ENCODE assay signal across 9 mouse cellular contexts in genomic region chr9:61214943-61215342, GRCm38 (mm10).
DNase-seq lines count a peak whose midpoint lies in the region; ATAC-seq and TF ChIP-seq lines count a peak whose summit lies in the region.
"Had no signal": no experiment of that assay in that cellular context is flagged by ENCODE, and none has a peak within 500 bp of the region (broad histone marks: within the 10 kb centered on the region; RNA-seq: fewer than 3 reads in every experiment).

No protein-coding gene starts in this region.

- peaks cover 76% of the 10 kb centered on the region for H3K27me3 ChIP-seq in forebrain, embryonic 10.5 days (ENCODE audit: poor library complexity, severe bottlenecking)
- H3K27me3 ChIP-seq in forebrain, embryonic 11.5 days (ENCODE audit: control insufficient read depth, insufficient read depth, low read length), result no peaks in the 10 kb centered on the region
- no peaks in the 10 kb centered on the region for H3K27me3 ChIP-seq in limb, embryonic 14.5 days (ENCODE audit: control insufficient read depth, insufficient read depth, low read length)

- intact Hi-C loops in heart, postnatal 10 days (cut with DNase I), result loop anchor here (5.0 kb wide), 4 partner anchors 42 to 157 kb away; partner anchors contain the start of gene Tle3
- intact Hi-C loops in left cerebral cortex, postnatal 36 days (cut with DNase I), result loop anchor here (5.0 kb wide), 1 partner anchor 157 kb away; the partner anchor contains the start of gene Tle3

- no peak for TF ChIP-seq POLR2A in limb, embryonic 14.5 days (IDR thresholded peaks at IDR 0.05; ENCODE audit: borderline replicate concordance, extremely low read depth, insufficient read depth, insufficient read length)

- no peak overlapping the region for H3K4me2 ChIP-seq in forebrain, embryonic 11.5 days (ENCODE audit: low read depth, low read length, severe bottlenecking)
- H3K4me2 ChIP-seq in limb, embryonic 14.5 days (replicated peaks; ENCODE audit: low read depth, low read length, severe bottlenecking), result no peak overlapping the region

- no peak overlapping the region for H3K4me3 ChIP-seq in forebrain, embryonic 10.5 days
- no peak overlapping the region for H3K4me3 ChIP-seq in forebrain, embryonic 11.5 days (ENCODE audit: low read depth, low read length)
- H3K4me3 ChIP-seq in limb, embryonic 14.5 days (replicated peaks; ENCODE audit: low read length), result no peak overlapping the region
- H3K4me3 ChIP-seq: megakaryocyte, embryonic 14.5 days had no signal

- 72% methylated on average over 6 of the region's 6 CpGs for WGBS in forebrain, embryonic 10.5 days
- 76% methylated on average over 6 of the region's 6 CpGs for WGBS in forebrain, embryonic 11.5 days
- WGBS in limb, embryonic 14.5 days, result 27% methylated on average over 6 of the region's 6 CpGs

- no peak for DNase-seq in forebrain, embryonic 10.5 days (ENCODE audit: extremely low spot score, low spot score)
- no peak for DNase-seq in forebrain, embryonic 11.5 days (ENCODE audit: low spot score)
- DNase-seq in CD4-positive helper T cell, adult 2 months (ENCODE audit: low read depth, low spot score), result peak; percentile 46
- peak; percentile 60 to 64 for DNase-seq in heart, postnatal 10 days
- DNase-seq in limb, embryonic 14.5 days (ENCODE audit: low spot score), result peak; percentile 31
- DNase-seq in ovary, postnatal 36 days (ENCODE audit: low spot score), result no peak
- DNase-seq in left cerebral cortex, postnatal 36 days (ENCODE audit: low spot score in 2 of 2), result no peak

- ATAC-seq in forebrain, embryonic 11.5 days (replicated peaks; ENCODE audit: low FRiP score), result no peak
- no peak for ATAC-seq in limb, embryonic 14.5 days (ENCODE audit: low FRiP score, low read depth)
- no peak for ATAC-seq in activated CD4-positive, CD25-positive, alpha-beta regulatory T cell, adult 4 months

- peaks cover 28% of the 10 kb centered on the region for H3K4me1 ChIP-seq in forebrain, embryonic 10.5 days
- H3K4me1 ChIP-seq in forebrain, embryonic 11.5 days (replicated peaks; ENCODE audit: control insufficient read depth, insufficient read depth, low read length), result peaks cover 4% of the 10 kb centered on the region; the same call in 1 of the 2 replicates
- peaks cover 15% of the 10 kb centered on the region for H3K4me1 ChIP-seq in limb, embryonic 14.5 days (ENCODE audit: control insufficient read depth, insufficient read depth, low read length)
- H3K4me1 ChIP-seq: megakaryocyte, embryonic 14.5 days had no signal

- no peaks in the 10 kb centered on the region for H3K9me3 ChIP-seq in forebrain, embryonic 10.5 days
- no peaks in the 10 kb centered on the region for H3K9me3 ChIP-seq in forebrain, embryonic 11.5 days (ENCODE audit: control insufficient read depth, low read length)
- no peaks in the 10 kb centered on the region for H3K9me3 ChIP-seq in limb, embryonic 14.5 days (ENCODE audit: control insufficient read depth, low read length)
- H3K9me3 ChIP-seq: megakaryocyte, embryonic 14.5 days had no signal

- no peak overlapping the region for H3K9ac ChIP-seq in forebrain, embryonic 11.5 days (ENCODE audit: low read length)
- H3K9ac ChIP-seq in limb, embryonic 14.5 days (ENCODE audit: low read depth, low read length, severe bottlenecking), result no peak overlapping the region

- H3K27ac ChIP-seq in forebrain, embryonic 10.5 days, result peak overlapping the region; percentile 1; the same call in 1 of the 2 replicates
- H3K27ac ChIP-seq in forebrain, embryonic 11.5 days (ENCODE audit: low read depth, low read length), result no peak overlapping the region
- peak overlapping the region; percentile 10; the same call in 1 of the 2 replicates for H3K27ac ChIP-seq in limb, embryonic 14.5 days (replicated peaks; ENCODE audit: low read depth, low read length)

- H3K36me3 ChIP-seq in forebrain, embryonic 10.5 days (replicated peaks), result no peaks in the 10 kb centered on the region
- no peaks in the 10 kb centered on the region for H3K36me3 ChIP-seq in forebrain, embryonic 11.5 days (ENCODE audit: control insufficient read depth, insufficient read depth, low read length)
- no peaks in the 10 kb centered on the region for H3K36me3 ChIP-seq in limb, embryonic 14.5 days (ENCODE audit: control insufficient read depth, insufficient read depth, low read length)

Comparison
In these comparisons a context has a peak if more than half of its experiments do, and no peak if none do; other contexts are left out.
1. DNase-seq: peak in CD4-positive helper T cell, adult 2 months (single experiment), heart, postnatal 10 days (2 of 2) and limb, embryonic 14.5 days (single experiment); none in forebrain, embryonic 10.5 days (single experiment), forebrain, embryonic 11.5 days (single experiment), ovary, postnatal 36 days (single experiment) and left cerebral cortex, postnatal 36 days (0 of 2).